Mouse (Mus musculus) monocyte, adult 5-6 weeks (primary cell): Measurements from ENCODE around the gene Frat2. TPM values are rescaled to one million over a fixed set of nuclear protein-coding genes. Genes with fewer than 3 reads are reported as not detected.

ENCODE experiments used
- ATAC-seq: fragments of 153-309, 156-312 bp; replicated peaks from 2 replicates; pipeline ENCODE4 v1.8.0; 2017; ENCODE audit warnings: mild to moderate bottlenecking; ENCODE audit not compliant: low TSS enrichment, insufficient number of reproducible peaks, severe bottlenecking, poor library complexity, low FRiP score
- total RNA-seq: library from RNA; stranded (forward); fragments of 200-1000, 200-491, 200-594 nt; gene quantifications from 3 replicates; pipeline ENCODE4 v1.2.3, GENCODE M21; 2017

Frat2 gene
- total RNA-seq, 1 experiment from 2014 or later, result 21.5 TPM

- peak; percentile 88 for ATAC-seq
Observed at GRCm38 (mm10) chr19:41829381-41830105, 18.4 kb downstream of the Frat2 start, which contains the start of gene Frat1. Frat1 (plus strand) TSS chr19:41829970.

DNA sequence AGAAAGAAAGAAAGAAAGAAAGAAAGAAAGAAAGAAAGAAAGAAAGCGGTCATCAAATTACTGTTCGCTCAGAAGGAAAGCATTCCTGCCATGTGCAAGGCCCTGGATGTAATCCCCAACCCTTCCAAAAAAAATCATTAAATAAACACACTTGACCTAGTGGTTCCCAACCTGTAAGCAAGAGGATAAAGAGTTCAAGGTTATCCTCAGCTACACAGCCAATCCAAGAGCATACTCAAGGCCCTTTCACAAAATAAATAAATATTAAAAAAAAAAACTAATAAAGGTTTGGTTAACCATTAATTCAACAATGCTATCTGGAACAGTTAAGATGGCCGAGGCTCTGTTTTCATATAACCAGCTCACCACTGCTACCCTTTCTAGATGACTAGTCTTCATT is 19.0 kb downstream of the Frat2 start:
- ATAC-seq, result no peak

DNA sequence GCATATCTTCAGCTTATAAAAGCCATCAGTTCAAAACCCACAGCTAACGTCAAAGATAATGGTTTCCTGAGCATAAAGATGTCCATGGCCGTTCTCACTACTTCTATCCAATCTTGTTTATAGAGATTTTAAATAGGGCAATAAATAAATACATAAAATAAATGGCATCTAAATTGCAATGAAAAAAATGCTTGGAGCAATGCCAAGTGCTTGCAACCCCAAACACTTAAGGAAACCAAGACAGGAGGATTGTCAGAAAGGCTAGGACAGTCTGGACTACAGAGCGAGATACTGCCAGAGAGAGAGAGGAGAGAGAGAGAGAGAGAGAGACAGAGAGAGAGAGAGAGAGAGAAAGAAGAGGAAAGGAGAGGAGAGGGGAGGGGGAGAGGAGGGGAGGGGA is 21.4 kb downstream of the Frat2 start:
- ATAC-seq, result no peak

- no peak for ATAC-seq
Observed at GRCm38 (mm10) chr19:41824950-41825349, 23.0 kb downstream of the Frat2 start.

GRCm38 (mm10) chr19:41822589-41822988 is 25.3 kb downstream of the Frat2 start:
- no peak for ATAC-seq

GRCm38 (mm10) chr19:41821436-41821835 is 26.5 kb downstream of the Frat2 start:
- ATAC-seq, result no peak

GRCm38 (mm10) chr19:41818749-41819148 is 29.2 kb downstream of the Frat2 start:
- no peak for ATAC-seq

- ATAC-seq, result no peak
Observed at GRCm38 (mm10) chr19:41817325-41817724, 30.6 kb downstream of the Frat2 start.

DNA sequence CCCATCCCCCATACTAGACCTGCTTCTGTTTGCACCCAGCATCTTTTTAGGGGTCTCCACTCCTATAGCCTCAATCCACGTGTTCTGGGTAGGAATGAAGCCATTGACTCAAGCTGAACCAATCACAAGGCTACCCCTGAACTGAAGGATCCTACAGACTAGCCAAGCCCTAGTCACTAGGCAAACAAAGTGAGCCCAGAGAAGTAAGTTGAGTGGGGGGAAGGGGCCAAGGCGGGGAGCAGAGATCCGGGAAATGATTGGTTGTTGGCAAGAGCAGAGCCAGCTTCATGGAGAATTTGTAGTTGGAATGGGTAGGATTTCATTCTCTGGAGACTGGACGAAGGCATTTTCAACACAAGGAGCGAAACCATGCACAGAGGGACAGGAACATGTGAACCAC is 31.0 kb downstream of the Frat2 start:
- ATAC-seq, result no peak

GRCm38 (mm10) chr19:41816410-41816809 is 31.5 kb downstream of the Frat2 start:
- ATAC-seq, result no peak

- ATAC-seq, result no peak
Observed at GRCm38 (mm10) chr19:41813374-41813773, 34.6 kb downstream of the Frat2 start.

DNA sequence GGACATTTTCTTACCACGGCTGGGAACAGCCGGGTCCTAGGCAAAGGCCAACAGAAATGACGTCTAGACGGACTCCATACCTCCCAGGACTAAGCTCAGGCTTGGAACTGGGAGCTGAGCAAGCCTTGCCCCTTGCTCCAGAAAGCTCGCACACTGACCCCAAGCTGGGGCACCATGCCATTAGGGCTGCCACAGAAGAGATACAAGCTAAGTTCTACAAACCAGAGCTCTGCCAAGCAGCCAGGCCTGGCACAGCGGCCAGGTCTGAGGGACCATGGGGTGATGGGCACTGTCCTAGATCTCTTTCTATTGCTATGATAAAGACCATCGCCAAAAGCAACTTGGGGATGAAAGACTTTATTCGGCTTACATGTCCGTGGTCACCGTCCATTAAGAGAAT is 35.4 kb downstream of the Frat2 start:
- no peak for ATAC-seq

DNA sequence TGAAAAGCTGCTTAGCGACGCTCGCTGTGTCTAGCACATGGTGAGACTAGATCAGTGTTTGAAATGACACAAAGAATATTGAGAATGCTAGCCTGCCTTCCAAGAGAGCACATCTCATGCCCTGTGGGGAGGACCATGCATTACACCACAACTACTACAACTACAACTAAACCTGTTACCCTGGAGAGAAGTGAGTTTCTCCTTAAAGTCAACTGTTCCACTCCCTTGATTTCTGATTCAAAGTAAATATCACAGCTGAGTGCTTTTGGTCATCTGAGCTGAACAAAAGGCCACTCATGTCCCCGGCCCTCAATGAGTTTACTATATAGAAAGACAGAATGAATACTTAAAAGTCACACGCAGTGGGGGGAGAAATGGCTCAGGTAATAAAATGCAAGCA is 37.9 kb downstream of the Frat2 start:
- ATAC-seq, result no peak

GRCm38 (mm10) chr19:41808104-41808634 is 39.8 kb downstream of the Frat2 start:
- ATAC-seq, result no peak

GRCm38 (mm10) chr19:41807497-41807896 is 40.4 kb downstream of the Frat2 start:
- no peak for ATAC-seq

DNA sequence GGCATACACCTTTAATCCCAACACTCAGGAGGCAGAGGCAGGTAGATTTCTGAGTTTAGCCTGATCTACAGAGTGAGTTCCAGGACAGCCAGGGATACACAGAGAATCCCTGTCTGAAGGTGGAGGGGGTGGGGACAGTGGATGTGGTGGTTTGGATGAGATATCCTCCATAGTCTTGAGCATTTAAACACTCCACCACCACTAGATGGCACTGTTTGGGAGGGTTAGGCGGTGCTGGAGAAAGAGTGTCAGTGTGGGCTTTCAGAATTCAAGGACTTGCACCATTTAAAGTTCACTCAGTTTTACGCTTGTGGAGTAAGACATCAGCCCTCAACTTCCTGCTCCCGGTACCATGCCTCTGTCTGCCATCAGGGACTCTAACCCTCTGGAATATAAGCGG is 42.1 kb downstream of the Frat2 start:
- ATAC-seq, result no peak

DNA sequence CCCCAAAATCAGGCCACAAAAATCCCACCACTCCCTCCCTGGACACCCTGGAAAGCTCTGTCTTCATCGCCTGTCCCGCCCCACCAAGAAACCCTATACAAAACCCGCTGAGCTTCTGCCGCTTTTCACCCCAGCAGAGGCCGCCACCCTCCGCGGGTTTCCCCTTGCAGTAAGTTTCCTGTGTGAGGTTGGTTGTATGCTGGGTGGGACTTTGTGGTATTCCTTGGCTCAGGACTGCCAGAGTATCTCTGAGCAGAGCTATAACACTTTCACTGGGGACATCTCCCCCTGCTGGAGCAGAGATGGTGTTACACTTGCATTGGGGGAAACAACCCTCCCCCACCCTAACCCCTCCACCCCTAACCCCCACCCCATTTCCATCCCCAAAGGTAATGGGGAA is 44.6 kb downstream of the Frat2 start:
- peak; percentile 27; the same call in 1 of the 2 replicates for ATAC-seq

- ATAC-seq, result peak; percentile 96
Observed at GRCm38 (mm10) chr19:41801742-41802369, 46.1 kb downstream of the Frat2 start, which contains the start of gene Arhgap19. Arhgap19 (minus strand) TSS chr19:41802047.

- ATAC-seq, result no peak
Observed at GRCm38 (mm10) chr19:41800986-41801741, 46.8 kb downstream of the Frat2 start.
